Mouse (Mus musculus) frontal cortex, adult (tissue): ENCODE measurements around the gene Rab36.
A peak's percentile ranks its signal among the peaks of the same experiment; 100 is the strongest.

ENCODE experiments used
- ATAC-seq: cut with Nextera tagmentation; 2 replicates; pipeline ENCODE4 v1.9.2; 2017; ENCODE audit warnings: mild to moderate bottlenecking, moderate library complexity, mixed read lengths; ENCODE audit not compliant: low TSS enrichment

Rab36 gene

GRCm38 (mm10) chr10:75045831-75046230 is 9.0 kb downstream of the Rab36 start:
- no peak for ATAC-seq

- ATAC-seq, result no peak
Measured at GRCm38 (mm10) chr10:75048711-75049110, 11.9 kb downstream of the Rab36 start.

GRCm38 (mm10) chr10:75051364-75052074 is 14.7 kb downstream of the Rab36 start:
- peak; percentile 6 for ATAC-seq

- no peak for ATAC-seq
Measured at GRCm38 (mm10) chr10:75052902-75053301, 16.0 kb downstream of the Rab36 start.

GRCm38 (mm10) chr10:75053655-75054054 is 16.8 kb downstream of the Rab36 start:
- no peak for ATAC-seq

GRCm38 (mm10) chr10:75054125-75054524 is 17.3 kb downstream of the Rab36 start:
- ATAC-seq, result no peak

GRCm38 (mm10) chr10:75055672-75056071 is 18.8 kb downstream of the Rab36 start:
- no peak for ATAC-seq

- 0 out of 2 replicates have a peak, but pooled peaks have one; percentile 13 for ATAC-seq
Measured at GRCm38 (mm10) chr10:75056255-75056654, 19.4 kb downstream of the Rab36 start.

GRCm38 (mm10) chr10:75058336-75058735 is 21.5 kb downstream of the Rab36 start:
- no peak for ATAC-seq

GRCm38 (mm10) chr10:75058761-75059395 is 22.0 kb downstream of the Rab36 start:
- ATAC-seq, result no peak

GRCm38 (mm10) chr10:75059396-75059795 is 22.5 kb downstream of the Rab36 start:
- peak; percentile 60 for ATAC-seq

GRCm38 (mm10) chr10:75060217-75060842 is 23.5 kb downstream of the Rab36 start, which contains the start of gene Bcr:
Bcr (plus strand) TSS chr10:75060592.
- peak; percentile 79 for ATAC-seq

- ATAC-seq, result no peak
Measured at GRCm38 (mm10) chr10:75060843-75061235, 24.0 kb downstream of the Rab36 start.

- no peak for ATAC-seq
Measured at GRCm38 (mm10) chr10:75061341-75062188, 24.7 kb downstream of the Rab36 start.

GRCm38 (mm10) chr10:75062189-75062561 is 25.3 kb downstream of the Rab36 start:
- ATAC-seq, result no peak

- no peak for ATAC-seq
Measured at GRCm38 (mm10) chr10:75062621-75063020, 25.8 kb downstream of the Rab36 start.

- ATAC-seq, result no peak
Measured at GRCm38 (mm10) chr10:75063301-75063965, 26.6 kb downstream of the Rab36 start.

- ATAC-seq, result no peak
Measured at GRCm38 (mm10) chr10:75065691-75066090, 28.8 kb downstream of the Rab36 start.

- ATAC-seq, result no peak
Measured at GRCm38 (mm10) chr10:75067446-75067845, 30.6 kb downstream of the Rab36 start.

- ATAC-seq, result no peak
Measured at GRCm38 (mm10) chr10:75068086-75068485, 31.2 kb downstream of the Rab36 start.

GRCm38 (mm10) chr10:75068624-75069328 is 31.9 kb downstream of the Rab36 start:
- ATAC-seq, result peak; percentile 60
